Mouse (Mus musculus): ENCODE measurements around the gene Hsd17b12.

Gene Hsd17b12

DNA sequence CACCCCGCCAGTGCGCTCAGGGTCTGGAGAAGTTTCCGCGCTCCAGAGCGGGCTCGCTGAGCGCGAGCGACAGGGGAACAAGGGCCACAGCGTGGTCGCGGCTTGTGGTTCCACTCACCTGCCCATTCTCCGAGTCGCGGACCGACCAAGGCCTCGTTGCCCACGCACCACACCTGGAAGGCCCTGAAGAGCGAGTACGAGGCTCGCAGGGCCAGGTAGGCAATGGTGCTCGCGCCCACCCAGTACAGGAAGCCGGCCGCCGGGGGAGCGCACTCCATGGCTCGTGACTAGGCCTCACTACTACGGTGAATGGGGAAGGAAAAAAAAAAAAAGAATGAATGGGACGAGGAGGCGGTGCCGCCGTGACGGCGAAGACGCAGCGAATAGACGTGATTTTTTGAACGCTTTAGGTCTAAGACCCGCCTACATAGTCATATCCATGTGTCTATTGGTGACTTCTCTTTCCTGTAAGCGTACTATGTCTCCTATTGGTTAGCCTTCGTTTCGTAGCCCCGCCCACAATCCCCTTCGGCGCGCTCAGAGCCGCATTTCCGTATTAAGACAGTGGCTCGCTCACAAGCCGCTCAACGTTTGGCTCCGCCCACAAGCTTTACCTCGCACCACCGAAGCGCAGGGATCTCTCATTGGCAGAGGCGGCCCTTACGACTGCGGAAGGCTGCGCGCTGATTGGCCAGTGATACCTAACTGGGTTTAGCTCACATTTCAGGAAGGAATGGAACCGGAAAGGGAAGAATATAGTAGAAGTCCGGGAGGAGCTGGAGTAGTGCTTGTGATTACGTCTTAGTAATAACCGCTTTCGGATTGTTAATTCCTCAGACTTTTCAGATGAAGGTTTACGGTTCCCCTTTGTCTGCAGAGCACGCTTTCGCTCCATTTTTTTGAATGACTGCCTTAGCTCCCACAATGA is at the start of gene Hsd17b12:
Gene Hsd17b12 (minus strand): TSS at position 373 of the 928 bp plus-strand sequence.
- Histone ChIP-seq H3K36me3 (ENCODE audit: insufficient read depth, low read length) (peaks cover 19% of the 10 kb centered on the region), H3K9me3 (ENCODE audit: low read length) (no peaks in the 10 kb centered on the region), H3K4me1 (replicated peaks; ENCODE audit: low read depth, low read length) (peaks cover 48% of the 10 kb centered on the region), H3K27me3 (ENCODE audit: insufficient read depth, low read length) (peaks cover 2% of the 10 kb centered on the region), H3K4me3 (replicated peaks; ENCODE audit: low read length) (peak within 1 kb of the TSS; percentile 97)
- TF ChIP-seq POU5F1 (IDR thresholded peaks at IDR 0.05; ENCODE audit: borderline replicate concordance, low read length) (no peak), NANOG (IDR thresholded peaks at IDR 0.05; ENCODE audit: borderline replicate concordance, low read length) (no peak), CTCF (conservative IDR thresholded peaks at IDR 0.05; ENCODE audit: low read length) (no peak)

DNA sequence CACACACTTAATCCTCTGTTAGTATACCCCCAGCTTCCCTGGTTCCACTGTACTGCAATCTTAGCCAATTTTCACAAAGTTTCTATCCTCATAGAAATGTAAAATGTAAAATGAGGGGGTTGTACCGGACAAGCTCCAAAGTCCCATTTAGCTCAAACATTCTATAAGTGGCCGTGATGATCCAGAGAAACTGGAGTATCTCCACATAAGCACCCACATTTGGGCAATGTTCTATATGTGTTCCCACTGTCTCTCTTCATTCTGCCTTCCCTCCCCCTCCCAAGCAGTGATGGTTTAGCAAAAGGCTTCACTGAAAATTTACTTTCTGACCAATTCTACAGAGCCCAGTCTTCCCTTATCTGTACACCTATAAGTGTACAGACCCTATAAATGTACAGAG is 27.1 kb upstream of the Hsd17b12 start:
- peaks cover 3% of the 10 kb centered on the region; the same call in 1 of the 2 replicates for H3K27me3 ChIP-seq (ENCODE audit: insufficient read depth, low read length)
- no peaks in the 10 kb centered on the region for H3K36me3 ChIP-seq (ENCODE audit: insufficient read depth, low read length)
- TF ChIP-seq NANOG (IDR thresholded peaks at IDR 0.05; ENCODE audit: borderline replicate concordance, low read length) (no peak), POU5F1 (IDR thresholded peaks at IDR 0.05; ENCODE audit: borderline replicate concordance, low read length) (no peak), CTCF (conservative IDR thresholded peaks at IDR 0.05; ENCODE audit: low read length) (no peak)
- no peak overlapping the region for H3K4me3 ChIP-seq (replicated peaks; ENCODE audit: low read length)
- peaks cover 19% of the 10 kb centered on the region for H3K4me1 ChIP-seq (replicated peaks; ENCODE audit: low read depth, low read length)
- no peaks in the 10 kb centered on the region for H3K9me3 ChIP-seq (ENCODE audit: low read length)

DNA sequence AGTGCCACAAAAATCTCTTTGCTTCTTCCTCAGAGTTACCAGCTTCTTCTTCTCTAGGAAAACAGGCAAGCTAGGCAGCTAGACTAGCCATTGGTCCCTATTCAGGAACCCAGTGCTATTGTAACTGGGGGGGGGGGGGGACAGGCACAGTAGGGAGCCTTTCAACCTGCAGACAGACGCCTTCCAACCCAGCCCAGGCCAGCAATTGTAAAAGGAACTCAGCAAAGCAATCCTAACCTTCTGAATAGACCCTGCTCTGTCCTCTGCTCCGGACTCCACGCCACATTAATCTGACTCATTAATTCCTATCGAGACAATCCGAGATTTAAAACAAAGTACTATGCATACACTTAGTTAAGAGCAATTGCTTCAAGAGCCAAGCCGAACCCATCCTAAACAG is 26.4 kb upstream of the Hsd17b12 start:
- Histone ChIP-seq H3K4me1 (replicated peaks; ENCODE audit: low read depth, low read length) (peaks cover 19% of the 10 kb centered on the region), H3K27me3 (ENCODE audit: insufficient read depth, low read length) (peaks cover 3% of the 10 kb centered on the region; the same call in 1 of the 2 replicates), H3K36me3 (ENCODE audit: insufficient read depth, low read length) (no peaks in the 10 kb centered on the region), H3K9me3 (ENCODE audit: low read length) (no peaks in the 10 kb centered on the region), H3K4me3 (replicated peaks; ENCODE audit: low read length) (no peak overlapping the region)
- TF ChIP-seq CTCF (conservative IDR thresholded peaks at IDR 0.05; ENCODE audit: low read length) (no peak), POU5F1 (IDR thresholded peaks at IDR 0.05; ENCODE audit: borderline replicate concordance, low read length) (no peak)

DNA sequence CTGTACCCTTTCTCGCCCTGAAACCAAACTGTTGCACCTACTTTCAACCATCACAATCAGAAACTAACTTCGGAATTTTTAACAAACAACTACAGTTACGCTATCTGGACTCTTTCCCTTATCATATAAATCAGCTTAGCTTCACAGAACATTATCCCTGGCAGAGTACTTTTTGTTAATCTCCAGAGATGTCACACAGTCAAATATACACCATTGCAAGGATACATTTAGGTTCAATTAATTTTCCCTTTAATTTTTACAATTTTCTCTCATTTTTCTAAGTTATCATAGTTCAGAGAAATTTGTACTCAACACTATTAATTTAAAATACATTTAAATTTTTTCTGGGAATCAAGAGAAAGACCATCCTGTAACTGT is 21.3 kb upstream of the Hsd17b12 start:
- no peaks in the 10 kb centered on the region for H3K36me3 ChIP-seq (ENCODE audit: insufficient read depth, low read length)
- peaks cover 27% of the 10 kb centered on the region for H3K4me1 ChIP-seq (replicated peaks; ENCODE audit: low read depth, low read length)
- no peaks in the 10 kb centered on the region for H3K9me3 ChIP-seq (ENCODE audit: low read length)
- H3K4me3 ChIP-seq (replicated peaks; ENCODE audit: low read length) = peak overlapping the region; percentile 91
- no peak for TF ChIP-seq NANOG (IDR thresholded peaks at IDR 0.05; ENCODE audit: borderline replicate concordance, low read length)
- H3K27me3 ChIP-seq (ENCODE audit: insufficient read depth, low read length) = no peaks in the 10 kb centered on the region

DNA sequence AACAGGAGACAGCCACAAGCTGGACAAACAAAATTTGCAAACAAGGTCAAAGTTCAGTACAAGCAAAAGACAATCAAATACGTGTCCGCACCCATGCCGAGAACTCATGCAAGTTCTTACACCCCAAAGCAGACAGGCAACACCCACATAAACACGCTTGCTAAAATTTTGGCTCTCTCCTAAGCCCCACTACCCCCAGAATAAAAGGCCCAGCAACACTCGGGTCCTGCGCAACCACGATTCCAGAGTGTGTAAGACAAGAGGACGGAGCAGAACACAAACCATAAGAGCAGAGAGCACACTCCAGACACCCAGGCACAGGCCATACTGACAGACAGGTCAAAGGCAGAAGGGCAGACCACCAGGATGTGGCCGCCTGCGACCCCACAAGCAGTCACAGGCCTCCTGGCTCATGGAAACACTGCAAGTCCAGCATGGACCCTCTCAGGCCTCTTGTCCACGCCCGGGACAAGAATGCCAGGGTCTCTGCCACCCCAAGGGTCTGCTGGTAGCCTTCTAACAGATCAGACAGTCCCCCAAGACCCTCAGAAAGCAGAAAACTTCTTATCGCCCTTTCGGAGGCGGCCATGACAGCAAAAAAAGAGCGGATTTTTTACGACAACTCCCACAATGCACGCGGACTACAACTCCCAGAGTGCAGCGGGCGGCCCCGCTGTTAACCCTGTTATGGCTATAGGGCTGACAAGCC is 20.7 kb upstream of the Hsd17b12 start:
- TF ChIP-seq POU5F1 (IDR thresholded peaks at IDR 0.05; ENCODE audit: borderline replicate concordance, low read length) (no peak), NANOG (IDR thresholded peaks at IDR 0.05; ENCODE audit: borderline replicate concordance, low read length) (no peak), CTCF (conservative IDR thresholded peaks at IDR 0.05; ENCODE audit: low read length) (no peak)
- Histone ChIP-seq H3K4me3 (replicated peaks; ENCODE audit: low read length) (peak overlapping the region; percentile 91), H3K36me3 (ENCODE audit: insufficient read depth, low read length) (no peaks in the 10 kb centered on the region), H3K4me1 (replicated peaks; ENCODE audit: low read depth, low read length) (peaks cover 21% of the 10 kb centered on the region), H3K9me3 (ENCODE audit: low read length) (no peaks in the 10 kb centered on the region), H3K27me3 (ENCODE audit: insufficient read depth, low read length) (no peaks in the 10 kb centered on the region)

DNA sequence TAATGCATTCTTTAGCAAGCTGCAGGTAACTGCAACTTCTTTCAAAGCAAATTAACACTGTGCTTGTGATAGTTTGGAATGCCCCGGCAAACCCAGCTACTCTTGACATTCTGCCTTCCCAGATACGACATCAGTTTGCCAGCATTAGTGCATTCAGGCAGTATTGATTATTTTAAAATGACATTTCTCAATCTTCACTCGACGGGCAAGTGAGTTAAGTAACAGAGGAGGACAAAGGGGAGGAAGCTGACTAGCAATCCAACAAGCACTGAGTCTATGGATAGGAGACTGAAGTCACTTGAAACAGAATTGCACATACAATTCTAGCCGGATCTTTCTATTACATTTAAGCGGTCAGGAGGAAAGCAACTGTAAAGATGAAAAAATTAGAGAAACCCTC is 19.5 kb upstream of the Hsd17b12 start:
- Histone ChIP-seq H3K4me1 (replicated peaks; ENCODE audit: low read depth, low read length) (peaks cover 13% of the 10 kb centered on the region), H3K36me3 (ENCODE audit: insufficient read depth, low read length) (no peaks in the 10 kb centered on the region), H3K4me3 (replicated peaks; ENCODE audit: low read length) (no peak overlapping the region), H3K9me3 (ENCODE audit: low read length) (no peaks in the 10 kb centered on the region), H3K27me3 (ENCODE audit: insufficient read depth, low read length) (no peaks in the 10 kb centered on the region)
- TF ChIP-seq NANOG (IDR thresholded peaks at IDR 0.05; ENCODE audit: borderline replicate concordance, low read length) = no peak
- TF ChIP-seq POU5F1 (IDR thresholded peaks at IDR 0.05; ENCODE audit: borderline replicate concordance, low read length) = no peak

DNA sequence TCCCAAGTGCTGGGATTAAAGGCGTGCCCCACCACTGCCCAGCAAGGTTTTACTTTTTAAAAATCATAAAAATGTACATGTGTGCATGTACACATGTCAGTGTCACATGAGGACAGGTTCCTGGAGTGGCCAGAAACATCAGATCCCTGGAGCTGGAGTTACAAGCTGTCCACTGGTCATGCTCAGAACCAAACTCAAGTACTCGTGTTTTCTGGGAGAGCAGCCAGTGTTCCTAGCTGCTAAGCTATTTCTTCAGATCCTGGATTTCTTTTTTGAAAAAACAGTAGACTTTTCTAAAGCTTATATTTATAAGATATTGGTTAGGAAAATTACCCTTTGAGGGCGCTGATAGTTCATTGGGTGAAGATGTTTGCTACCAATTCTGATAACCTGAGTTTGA is 18.6 kb upstream of the Hsd17b12 start:
- Histone ChIP-seq H3K4me1 (replicated peaks; ENCODE audit: low read depth, low read length) (peaks cover 13% of the 10 kb centered on the region), H3K36me3 (ENCODE audit: insufficient read depth, low read length) (no peaks in the 10 kb centered on the region), H3K27me3 (ENCODE audit: insufficient read depth, low read length) (no peaks in the 10 kb centered on the region), H3K9me3 (ENCODE audit: low read length) (no peaks in the 10 kb centered on the region), H3K4me3 (replicated peaks; ENCODE audit: low read length) (no peak overlapping the region)
- no peak for TF ChIP-seq CTCF (conservative IDR thresholded peaks at IDR 0.05; ENCODE audit: low read length)
- TF ChIP-seq NANOG (IDR thresholded peaks at IDR 0.05; ENCODE audit: borderline replicate concordance, low read length) = no peak
- no peak for TF ChIP-seq POU5F1 (IDR thresholded peaks at IDR 0.05; ENCODE audit: borderline replicate concordance, low read length)

DNA sequence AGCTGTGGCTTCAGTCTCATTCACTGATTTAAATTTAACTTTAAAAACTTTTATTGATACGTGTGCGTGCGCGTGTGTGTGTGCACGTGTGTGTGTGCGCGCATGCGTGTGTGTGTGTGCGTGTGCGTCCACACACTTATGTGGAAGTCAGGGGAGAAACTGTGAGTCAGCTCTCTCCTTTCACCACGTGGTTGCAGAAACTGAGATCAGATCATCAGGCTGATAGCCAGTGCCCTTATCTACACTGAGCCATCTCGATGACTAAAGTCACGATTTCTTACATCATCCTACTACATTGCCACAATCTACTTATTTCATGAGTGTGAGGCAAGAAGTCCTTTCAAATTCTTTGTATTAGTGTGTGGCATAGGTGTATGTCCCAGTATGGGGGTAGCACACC is 15.8 kb upstream of the Hsd17b12 start:
- H3K4me1 ChIP-seq (replicated peaks; ENCODE audit: low read depth, low read length) = peaks cover 13% of the 10 kb centered on the region
- TF ChIP-seq NANOG (IDR thresholded peaks at IDR 0.05; ENCODE audit: borderline replicate concordance, low read length) = no peak
- no peaks in the 10 kb centered on the region for H3K9me3 ChIP-seq (ENCODE audit: low read length)
- H3K27me3 ChIP-seq (ENCODE audit: insufficient read depth, low read length) = no peaks in the 10 kb centered on the region
- no peaks in the 10 kb centered on the region for H3K36me3 ChIP-seq (ENCODE audit: insufficient read depth, low read length)
- H3K4me3 ChIP-seq (replicated peaks; ENCODE audit: low read length) = no peak overlapping the region

Measured in E14TG2a.4 (cell line).